In the genomic region with DNA sequence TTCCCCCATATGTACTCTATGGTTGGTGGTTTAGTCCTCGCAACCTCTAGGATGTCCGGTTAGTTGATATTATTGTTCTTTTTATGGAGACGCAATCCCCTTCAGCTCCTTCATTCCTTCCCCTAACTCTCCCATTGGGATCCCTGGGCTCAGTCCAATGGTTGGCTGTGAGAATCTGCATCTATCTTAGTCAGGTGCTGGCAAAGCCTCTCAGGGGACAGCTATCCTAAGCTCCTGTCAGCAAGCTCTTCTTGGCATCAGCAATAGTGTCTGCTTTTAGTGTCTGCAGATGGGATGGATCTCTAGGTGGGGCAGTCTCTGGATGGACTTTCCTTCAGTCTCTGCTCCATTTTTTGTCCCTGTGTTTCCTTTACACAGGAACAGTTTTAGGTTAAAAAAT, we compare ENCODE assay signal across 21 mouse cellular contexts.
"Had no signal": no experiment of that assay in that cellular context is flagged by ENCODE, and none has a peak within 500 bp of the region (broad histone marks: within the 10 kb centered on the region; RNA-seq: fewer than 3 reads in every experiment).

No protein-coding gene starts in this region.

- H3K27ac ChIP-seq: limb, embryonic 12.5 days; limb, embryonic 15.5 days; liver, embryonic 14.5 days; lung, embryonic 15.5 days; midbrain, embryonic 12.5 days; midbrain, embryonic 15.5 days; neural tube, embryonic 13.5 days; stomach, postnatal 0 days had no signal

- H3K4me3 ChIP-seq: limb, embryonic 12.5 days; limb, embryonic 15.5 days; lung, embryonic 15.5 days; midbrain, embryonic 12.5 days; midbrain, embryonic 15.5 days; myocyte; neural tube, embryonic 13.5 days had no signal

- DNase-seq: kidney, adult 9 months; kidney, postnatal 14 days; kidney, postnatal 4 days; left cerebral cortex, postnatal 4 days; liver, postnatal 0 days; lung, postnatal 14 days; lung, postnatal 4 days; retina, postnatal 1 day; right cerebral cortex, postnatal 25 days; thymus, adult 2 months; thymus, postnatal 14 days; thymus, postnatal 4 days had no signal
